Mouse (Mus musculus) v-Abl transformed pro-B cells (cell line): ENCODE data around the gene Mefv.
"Not testable (repeated sequence)": the region's sequence is repeated elsewhere in the genome, so short reads cannot be mapped to it uniquely, and the experiment has no call there.

Experiments used
- in situ Hi-C, 2 experiments: fragments of 400-800 bp; cut with MboI; formaldehyde crosslinking; loops; one replicate each; pipeline ENCODE4 v1.15.1; 2025; ENCODE audit not compliant: unreplicated experiment in 2 of 2

The Mefv gene

DNA sequence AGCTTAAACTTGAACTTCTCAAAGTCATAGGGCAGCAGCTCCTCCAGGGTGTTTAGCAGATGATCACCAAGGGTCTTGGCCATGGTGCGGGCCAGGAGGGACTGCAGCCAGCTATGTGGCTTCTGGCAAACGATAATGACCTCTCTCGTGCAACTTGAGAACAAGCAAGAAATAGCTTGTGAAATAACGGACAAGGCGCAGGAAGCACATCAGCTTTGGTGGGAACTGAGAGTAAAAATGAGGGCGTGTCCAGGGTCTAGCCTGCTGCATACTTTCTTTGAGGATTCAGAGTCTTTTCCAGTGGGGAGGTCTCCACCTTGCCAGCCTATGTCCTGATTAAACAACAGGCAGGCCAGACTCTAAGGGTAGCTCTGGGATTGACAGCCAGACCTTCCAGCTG is at the start of gene Mefv:
Mefv (minus strand) TSS at position 118 of the 400 bp plus-strand sequence.
- in situ Hi-C loops, result no loop called here

DNA sequence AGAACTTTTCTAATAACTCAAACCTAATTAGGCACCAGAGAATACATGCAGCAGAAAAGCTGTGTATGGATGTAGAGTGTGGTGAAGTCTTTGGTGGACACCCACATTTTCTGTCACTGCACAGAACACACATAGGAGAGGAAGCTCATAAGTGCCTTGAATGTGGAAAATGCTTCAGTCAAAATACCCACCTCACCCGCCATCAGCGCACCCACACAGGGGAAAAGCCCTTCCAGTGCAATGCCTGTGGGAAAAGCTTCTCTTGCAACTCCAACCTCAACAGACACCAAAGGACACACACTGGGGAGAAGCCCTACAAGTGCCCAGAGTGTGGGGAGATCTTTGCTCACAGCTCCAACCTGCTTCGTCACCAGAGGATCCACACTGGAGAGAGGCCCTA is 31.1 kb upstream of the Mefv start:
- in situ Hi-C loops, result loop anchor here (10.0 to 25.0 kb wide), 4 partner anchors 96 to 1513 kb away; partner anchors contain the start of genes Slx4 (in 2 of the 2), Crebbp (in 1 of the 2), Eef2kmt (in 1 of the 2) and Zfp174 (in 1 of the 2)

GRCm38 (mm10) chr16:3745656-3746055 is 27.8 kb upstream of the Mefv start:
- in situ Hi-C loops, result loop anchor here (10.0 to 25.0 kb wide), 4 partner anchors 99 to 1517 kb away; partner anchors contain the start of genes Slx4 (in 2 of the 2), Crebbp (in 1 of the 2), Eef2kmt (in 1 of the 2) and Zfp174 (in 1 of the 2)

DNA sequence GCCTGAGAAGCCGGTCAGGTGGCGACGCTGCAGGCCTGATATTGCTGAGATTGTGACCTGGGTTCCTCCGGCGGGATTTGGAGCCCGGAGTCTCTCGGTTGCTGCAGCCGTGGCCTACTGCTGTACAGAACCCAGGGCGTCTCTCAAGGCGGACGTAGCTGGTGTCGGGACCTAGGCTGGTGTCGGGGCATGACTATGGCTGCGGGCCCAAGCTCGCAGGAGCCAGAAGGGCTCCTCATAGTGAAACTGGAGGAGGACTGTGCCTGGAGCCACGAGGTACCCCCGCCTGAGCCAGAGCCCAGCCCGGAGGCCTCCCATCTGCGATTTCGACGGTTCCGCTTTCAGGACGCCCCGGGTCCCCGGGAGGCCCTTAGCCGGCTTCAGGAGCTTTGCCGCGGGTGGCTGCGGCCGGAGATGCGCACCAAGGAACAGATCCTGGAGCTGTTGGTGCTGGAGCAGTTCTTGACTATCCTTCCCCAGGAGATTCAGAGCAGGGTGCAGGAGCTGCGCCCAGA is 26.3 kb upstream of the Mefv start:
- in situ Hi-C loops, result loop anchor here (5.0 to 25.0 kb wide), 7 partner anchors 101 to 1518 kb away; partner anchors contain the start of genes Crebbp (in 2 of the 2), Slx4 (in 2 of the 2), Eef2kmt (in 1 of the 2) and Zfp174 (in 1 of the 2)

- in situ Hi-C loops, result loop anchor here (5.0 to 25.0 kb wide), 7 partner anchors 101 to 1519 kb away; partner anchors contain the start of genes Crebbp (in 2 of the 2), Slx4 (in 2 of the 2), Eef2kmt (in 1 of the 2) and Zfp174 (in 1 of the 2)
Observed at GRCm38 (mm10) chr16:3743503-3744185, 25.7 kb upstream of the Mefv start, which contains the start of gene Zfp263. TSS of gene Zfp263 (plus strand) at chr16:3744093.

DNA sequence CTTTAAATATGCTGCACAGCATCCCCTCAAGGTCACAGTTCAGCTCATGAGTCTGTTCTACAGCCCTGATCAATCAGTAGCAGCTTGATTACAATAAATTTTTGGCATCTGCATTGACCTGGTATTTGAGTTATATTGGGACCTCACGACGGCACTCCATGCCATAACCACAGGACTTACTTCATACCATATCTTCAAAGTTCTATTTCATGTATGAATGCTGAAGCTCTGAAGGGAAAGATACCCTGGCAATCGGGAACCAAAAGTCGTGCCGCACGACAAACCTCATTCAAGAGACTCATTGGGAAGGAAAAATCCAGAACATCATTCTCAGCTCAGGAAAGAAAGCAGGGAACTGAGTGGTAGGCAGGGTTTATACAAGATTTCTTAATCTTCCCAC is 24.6 kb upstream of the Mefv start:
- in situ Hi-C loops, result loop anchor here (5.0 to 25.0 kb wide), 7 partner anchors 102 to 1520 kb away; partner anchors contain the start of genes Crebbp (in 2 of the 2), Slx4 (in 2 of the 2), Eef2kmt (in 1 of the 2) and Zfp174 (in 1 of the 2)

DNA sequence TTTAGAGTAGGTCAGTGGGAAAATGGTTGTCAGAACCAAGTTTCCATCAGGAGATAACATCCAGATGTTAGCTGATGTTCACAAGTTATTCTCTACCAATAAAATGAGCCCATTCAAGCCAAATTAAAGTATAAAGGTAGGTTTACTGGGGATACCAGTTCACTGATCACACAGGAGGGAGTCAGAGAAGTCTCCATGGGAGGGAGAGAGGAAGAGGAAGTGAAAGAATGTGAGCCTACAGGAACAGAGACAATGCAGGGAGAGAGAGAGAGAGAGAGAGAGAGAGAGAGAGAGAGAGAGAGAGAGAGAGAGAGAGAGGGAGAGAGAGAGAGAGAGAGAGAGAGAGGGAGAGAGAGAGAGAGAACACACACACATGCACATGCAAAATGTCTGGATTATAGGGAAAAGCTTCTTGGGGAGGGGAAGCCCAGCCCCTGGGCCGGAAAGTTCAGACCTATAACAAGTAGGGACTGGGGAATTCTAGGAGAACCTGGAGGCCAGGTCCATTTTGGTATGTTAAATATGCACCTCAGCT is 15.4 kb upstream of the Mefv start:
- in situ Hi-C loops, result loop anchor here in 1 of 2 experiments (25.0 kb wide), 1 partner anchor 1529 kb away; the partner anchor contains the start of gene Eef2kmt

DNA sequence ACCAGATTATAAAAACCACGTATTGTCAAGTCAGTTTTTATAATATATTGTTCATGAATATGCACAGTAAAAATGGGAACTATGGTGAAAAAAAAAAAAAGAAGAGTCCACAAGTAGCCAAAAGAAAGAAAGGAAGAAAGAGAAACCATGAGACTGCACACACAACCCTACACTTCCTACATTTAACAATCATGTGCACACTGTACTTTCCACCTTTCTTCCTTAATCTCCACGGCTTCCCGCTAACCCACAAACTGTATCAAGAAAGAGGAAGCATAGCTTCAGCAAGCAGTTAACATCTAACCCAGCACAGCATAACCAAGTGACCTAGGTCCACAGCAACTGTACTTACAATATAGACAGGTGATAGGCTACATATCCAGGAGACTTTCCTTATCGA is 14.7 kb upstream of the Mefv start:
- in situ Hi-C loops, result loop anchor here in 1 of 2 experiments (25.0 kb wide), 1 partner anchor 1530 kb away; the partner anchor contains the start of gene Eef2kmt

DNA sequence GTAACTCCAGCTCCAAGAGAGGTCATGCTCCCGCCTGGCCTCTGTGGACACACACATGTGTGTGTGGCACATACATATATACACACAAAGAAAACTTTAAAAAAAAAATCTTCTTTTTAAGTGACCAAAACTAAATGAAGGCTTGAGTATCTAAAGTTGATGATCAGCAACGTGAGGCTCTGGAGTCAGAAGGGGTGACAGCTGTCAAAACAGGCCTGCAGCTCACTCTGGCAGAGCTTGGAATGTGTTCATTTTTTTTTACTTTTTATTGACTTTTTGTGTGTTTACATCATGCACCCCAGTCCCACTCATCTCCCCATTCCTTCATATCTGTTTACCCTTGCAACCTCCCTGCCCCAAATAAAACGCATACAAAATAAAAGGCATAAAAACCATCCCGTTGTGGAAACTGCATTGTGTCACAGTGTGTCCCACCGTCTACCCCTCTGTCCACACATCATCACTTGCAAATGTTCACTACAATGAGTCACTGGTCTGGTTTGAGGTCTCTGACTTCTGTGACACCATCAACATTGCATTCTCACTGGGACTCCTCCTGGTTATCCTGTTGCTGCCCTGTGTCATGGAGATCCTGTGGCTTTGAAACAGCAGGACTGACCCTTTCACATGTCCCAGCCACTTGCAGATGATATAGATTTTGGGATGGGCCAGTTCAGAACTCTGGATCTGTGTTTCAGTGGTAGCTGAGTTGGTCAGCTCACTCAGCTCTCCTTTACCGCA is 10.3 kb upstream of the Mefv start:
- in situ Hi-C loops, result loop anchor here in 1 of 2 experiments (25.0 kb wide), 1 partner anchor 1534 kb away; the partner anchor contains the start of gene Eef2kmt

- in situ Hi-C loops, result no loop called here
Observed at GRCm38 (mm10) chr16:3723231-3723630, 5.3 kb upstream of the Mefv start.

DNA sequence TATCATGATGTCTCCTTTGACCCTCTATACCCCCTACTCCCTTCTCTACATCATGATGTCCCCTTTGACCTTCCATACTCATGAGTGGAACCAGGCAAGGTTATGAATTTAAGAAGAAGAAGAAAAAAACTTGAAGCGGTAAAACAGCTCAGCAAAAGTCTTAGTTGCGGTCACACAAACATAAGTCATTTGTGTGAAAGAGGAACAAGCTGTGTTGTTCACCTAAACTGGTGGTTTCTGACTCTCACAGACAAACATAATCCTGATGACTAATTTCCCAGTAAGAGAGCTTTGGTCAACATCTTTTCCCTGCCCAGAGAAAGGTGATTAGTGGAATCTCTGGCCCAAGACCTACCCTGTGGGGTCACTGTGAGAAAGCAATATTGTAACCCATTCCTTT is 3.2 kb downstream of the Mefv start:
- in situ Hi-C loops, result no loop called here

DNA sequence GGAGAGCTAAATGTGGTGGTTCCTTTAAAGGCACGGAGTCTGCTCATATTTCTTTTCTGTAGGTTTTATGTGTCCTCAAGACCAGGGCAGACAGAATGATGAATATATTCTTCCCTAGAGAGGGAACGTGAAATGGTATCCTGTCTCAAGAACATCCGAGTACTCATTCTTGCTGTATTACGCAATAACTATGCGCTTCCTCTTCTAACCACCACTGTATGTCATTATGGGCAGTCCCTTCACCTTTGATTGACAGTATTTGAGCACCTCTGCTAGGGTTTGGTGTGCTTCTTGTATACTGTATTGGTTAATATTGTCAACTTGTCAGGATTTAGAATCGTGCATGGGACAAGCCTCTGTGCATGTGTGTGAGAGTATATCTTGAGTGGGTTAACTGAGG is 11.2 kb downstream of the Mefv start:
- in situ Hi-C loops, result no loop called here

- in situ Hi-C loops, result no loop called here
Observed at GRCm38 (mm10) chr16:3700893-3701292, 17.0 kb downstream of the Mefv start.

DNA sequence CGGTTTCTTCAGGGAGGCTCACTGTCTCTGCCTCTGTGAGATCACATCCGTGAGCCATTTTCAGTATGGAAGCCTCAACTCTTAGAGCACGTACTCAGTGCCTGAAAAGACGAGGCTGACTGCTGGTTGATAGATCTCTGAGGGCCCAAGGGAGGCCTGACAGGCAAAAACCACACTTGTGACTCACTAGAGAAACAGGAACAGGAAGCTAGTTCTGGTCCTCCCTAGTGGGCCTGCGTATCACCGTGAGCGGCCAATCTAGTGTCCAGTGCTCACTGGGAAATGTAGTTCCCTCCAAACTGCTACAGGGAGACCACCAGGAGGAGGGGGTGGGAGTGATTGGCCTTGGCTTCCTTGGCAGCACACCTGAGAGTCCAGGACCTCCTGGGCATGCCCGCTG is 18.6 kb downstream of the Mefv start:
- in situ Hi-C loops, result no loop called here

GRCm38 (mm10) chr16:3689608-3690007 is 28.3 kb downstream of the Mefv start:
- in situ Hi-C loops, result not testable (repeated sequence)
